Mouse (Mus musculus) stomach, postnatal 0 days (tissue): ENCODE measurements at regions not wholly inside any gene's neighbourhood (a gene's known extent, or its start where the extent isn't known, plus 50 kb on each side); places are given as distances from the start of the nearest gene placed in this dataset.

Source experiments
- CTCF ChIP-seq: IDR thresholded peaks from 2 replicates; pipeline ENCODE4 v1.5.1; 2016; ENCODE audit warnings: antibody characterized with exemption, low read depth, mild to moderate bottlenecking, moderate library complexity
- EP300 ChIP-seq: optimal IDR thresholded peaks from 2 replicates; pipeline ENCODE3; 2016; ENCODE audit warnings: antibody characterized with exemption

DNA sequence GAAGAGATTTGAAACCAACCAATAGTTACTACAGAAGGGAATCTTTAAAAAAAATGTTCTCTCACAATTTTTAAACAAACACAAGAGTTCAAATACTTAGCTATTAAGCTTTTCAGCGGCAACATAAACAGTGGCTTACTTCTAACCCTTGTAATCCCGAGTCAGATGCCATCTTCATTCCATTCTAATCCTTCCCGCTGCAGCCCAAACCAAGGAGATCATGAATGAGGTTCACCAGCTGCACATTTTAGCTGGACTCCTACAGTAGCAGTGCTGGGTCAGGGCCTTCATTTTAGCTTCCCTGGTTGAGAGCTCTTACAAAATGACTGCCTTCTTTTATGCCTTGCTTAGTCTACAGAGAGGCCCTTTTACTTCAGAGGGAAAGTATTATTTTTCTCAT, 650.0 kb upstream of the Nr3c2 start:
- TF ChIP-seq EP300 (no peak), CTCF (no peak)
